Mouse (Mus musculus) thymus, postnatal 14 days (tissue): ENCODE measurements around the gene Snx33.
"Not testable (repeated sequence)": the region's sequence is repeated elsewhere in the genome, so short reads cannot be mapped to it uniquely, and the experiment has no call there.

ENCODE experiments used
- DNase-seq: peaks from one replicate; pipeline ENCODE4 v3.0.0; 2021

Gene Snx33

GRCm38 (mm10) chr9:56925291-56926024, 2.7 kb downstream of the Snx33 start:
- no peak for DNase-seq

- no peak for DNase-seq
These were observed 3.5 kb downstream of the Snx33 start for GRCm38 (mm10) chr9:56924651-56925027.

GRCm38 (mm10) chr9:56923841-56924650, 4.1 kb downstream of the Snx33 start:
- DNase-seq = no peak

GRCm38 (mm10) chr9:56922746-56923145, 5.4 kb downstream of the Snx33 start:
- no peak for DNase-seq

- DNase-seq = no peak
These were observed 9.7 kb downstream of the Snx33 start for GRCm38 (mm10) chr9:56918466-56918865.

- no peak for DNase-seq
These were observed 11.0 kb downstream of the Snx33 start for GRCm38 (mm10) chr9:56917131-56917530.

- no peak for DNase-seq
These were observed 12.3 kb downstream of the Snx33 start for GRCm38 (mm10) chr9:56915695-56916410.

- no peak for DNase-seq
These were observed 13.1 kb downstream of the Snx33 start for GRCm38 (mm10) chr9:56915116-56915515.

- no peak for DNase-seq
These were observed 14.2 kb downstream of the Snx33 start for GRCm38 (mm10) chr9:56913991-56914390.

GRCm38 (mm10) chr9:56911017-56911416, 17.2 kb downstream of the Snx33 start:
- no peak for DNase-seq

- not testable (repeated sequence) for DNase-seq
These were observed 18.2 kb downstream of the Snx33 start for GRCm38 (mm10) chr9:56909991-56910390.

- DNase-seq = no peak
These were observed 20.6 kb downstream of the Snx33 start for GRCm38 (mm10) chr9:56907549-56907948.

GRCm38 (mm10) chr9:56903662-56904061, 24.5 kb downstream of the Snx33 start:
- DNase-seq = no peak

- no peak for DNase-seq
These were observed 27.0 kb downstream of the Snx33 start for GRCm38 (mm10) chr9:56901187-56901586.

- no peak for DNase-seq
These were observed 27.6 kb downstream of the Snx33 start for GRCm38 (mm10) chr9:56900571-56900970.

- no peak for DNase-seq
These were observed 28.1 kb downstream of the Snx33 start for GRCm38 (mm10) chr9:56900060-56900459.

GRCm38 (mm10) chr9:56899409-56899808, 28.8 kb downstream of the Snx33 start:
- no peak for DNase-seq

GRCm38 (mm10) chr9:56896779-56897178, 31.4 kb downstream of the Snx33 start:
- no peak for DNase-seq

- DNase-seq = peak; percentile 39
These were observed 34.2 kb downstream of the Snx33 start for GRCm38 (mm10) chr9:56894006-56894405.

GRCm38 (mm10) chr9:56893313-56893712, 34.9 kb downstream of the Snx33 start:
- no peak for DNase-seq

- DNase-seq = no peak
These were observed 36.1 kb downstream of the Snx33 start for GRCm38 (mm10) chr9:56892111-56892510.

GRCm38 (mm10) chr9:56891517-56892011, 36.6 kb downstream of the Snx33 start:
- peak; percentile 65 for DNase-seq

GRCm38 (mm10) chr9:56890522-56891250, 37.5 kb downstream of the Snx33 start:
- DNase-seq = no peak
